Mouse (Mus musculus) lung, postnatal 4 days (tissue): Measurements from ENCODE around the gene Pdlim1.
"Not testable (repeated sequence)": the region's sequence is repeated elsewhere in the genome, so short reads cannot be mapped to it uniquely, and the experiment has no call there.

Experiments
- DNase-seq, 2 experiments: peaks; one replicate each; pipeline ENCODE4 v3.0.0; 2021

Pdlim1 gene

GRCm38 (mm10) chr19:40238175-40238850 lies 33.3 kb downstream of the Pdlim1 start:
- no peak for DNase-seq

DNA sequence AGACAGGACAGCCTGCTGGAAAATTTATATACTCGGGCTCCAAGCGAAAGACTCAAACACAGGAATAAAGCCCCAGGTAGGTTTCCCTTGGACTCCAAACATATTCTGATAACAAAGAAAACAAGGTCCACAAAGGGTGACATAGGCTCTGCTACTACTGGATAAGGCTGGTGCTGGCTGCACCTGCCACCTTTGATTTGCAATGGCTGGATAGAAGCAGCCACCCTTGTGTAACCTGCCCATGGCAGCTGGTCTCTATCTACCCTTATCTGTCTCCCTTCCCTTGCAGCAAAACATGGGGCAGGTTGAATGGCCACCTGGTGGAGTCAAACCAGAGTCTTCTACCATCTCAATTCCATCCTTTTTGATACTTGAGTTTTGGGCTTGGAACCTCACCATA lies 39.1 kb downstream of the Pdlim1 start:
- DNase-seq, result no peak

- no peak for DNase-seq
These were observed 39.7 kb downstream of the Pdlim1 start for GRCm38 (mm10) chr19:40231825-40232541.

DNA sequence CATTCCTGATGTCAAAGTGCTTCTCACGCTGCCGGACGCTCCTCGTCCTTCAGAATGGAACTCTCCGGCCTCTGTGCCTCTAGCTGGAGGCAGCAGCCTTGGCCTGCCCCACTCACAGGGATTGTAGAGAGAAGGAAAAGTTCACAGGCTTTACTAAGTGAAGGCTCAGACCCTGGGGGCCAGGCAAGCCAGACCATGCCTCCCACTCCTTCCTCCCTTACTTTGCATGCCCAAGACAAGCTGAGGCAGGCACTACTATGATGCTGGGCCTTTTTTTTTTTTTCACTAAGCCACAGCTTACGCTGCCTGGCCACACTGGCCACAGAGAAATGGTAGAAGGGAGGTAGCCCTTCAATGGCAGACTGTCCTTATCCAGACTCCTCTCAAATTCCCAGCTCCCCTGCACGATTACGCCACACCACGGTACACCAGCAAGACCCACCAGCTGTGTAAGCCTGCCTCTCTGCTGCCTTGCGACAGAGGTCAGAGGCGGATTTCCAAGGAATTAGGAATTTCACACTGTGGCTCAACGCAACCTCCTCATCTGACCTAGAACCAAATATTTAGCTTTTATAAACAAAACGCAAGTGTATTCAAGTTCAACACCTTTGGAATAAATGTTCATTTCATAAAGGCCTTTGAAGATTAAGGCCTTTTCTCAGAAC lies 40.4 kb downstream of the Pdlim1 start:
- DNase-seq, result no peak

GRCm38 (mm10) chr19:40226516-40227151 lies 45.0 kb downstream of the Pdlim1 start:
- DNase-seq, result no peak

GRCm38 (mm10) chr19:40225761-40226110 lies 45.9 kb downstream of the Pdlim1 start:
- no peak for DNase-seq

GRCm38 (mm10) chr19:40225102-40225760 lies 46.4 kb downstream of the Pdlim1 start:
- peak; percentile 43 to 71 for DNase-seq

DNA sequence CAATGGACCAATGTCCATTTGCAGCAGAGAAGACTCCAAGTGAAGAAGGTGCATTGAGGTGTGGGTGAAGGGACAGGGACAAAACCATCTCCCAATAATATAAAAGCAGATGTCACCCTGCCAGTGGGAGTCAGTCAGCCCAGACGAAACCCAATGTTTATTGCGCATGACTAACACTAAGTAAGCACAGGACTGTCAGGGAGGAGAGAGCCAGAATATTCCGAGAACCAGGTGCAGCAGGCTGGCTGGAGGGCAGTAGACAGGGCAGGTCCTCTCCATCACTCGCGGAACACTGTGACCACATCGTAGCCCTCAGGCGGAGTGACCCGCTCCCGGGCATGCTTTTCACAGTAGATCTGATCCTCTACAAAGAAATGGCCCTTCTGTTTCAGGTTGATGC lies 49.3 kb downstream of the Pdlim1 start:
- not testable (repeated sequence) for DNase-seq

DNA sequence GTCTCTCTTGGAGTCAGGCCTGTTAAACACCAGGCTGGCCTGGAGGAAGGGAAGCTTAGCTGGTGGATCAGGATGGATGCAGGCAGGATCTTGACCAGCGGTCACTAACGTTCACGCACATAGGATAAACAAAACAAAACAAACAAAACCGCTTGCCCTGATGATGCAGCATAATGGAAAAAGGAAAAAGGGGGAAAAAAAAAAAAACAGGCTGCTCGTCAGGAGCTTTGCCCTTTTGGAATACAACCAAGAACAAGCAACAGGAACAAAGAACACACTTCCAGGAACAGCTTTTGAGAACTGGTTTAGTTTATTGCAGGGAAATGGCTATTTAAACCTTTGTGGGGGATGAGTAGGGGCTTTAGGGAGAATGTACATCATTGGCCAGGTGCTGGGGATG lies 50.8 kb downstream of the Pdlim1 start:
- DNase-seq, result no peak

GRCm38 (mm10) chr19:40202947-40203346 lies 68.7 kb downstream of the Pdlim1 start:
- not testable (repeated sequence) for DNase-seq

GRCm38 (mm10) chr19:40190596-40190995 lies 81.0 kb downstream of the Pdlim1 start:
- DNase-seq, result no peak

GRCm38 (mm10) chr19:40187160-40187559 lies 84.5 kb downstream of the Pdlim1 start, which contains the start of gene Cyp2c70:
Gene Cyp2c70, minus strand, starts transcription at chr19:40187333.
- DNase-seq, result no peak

- DNase-seq, result no peak
These were observed 88.0 kb downstream of the Pdlim1 start for GRCm38 (mm10) chr19:40183600-40183999.

DNA sequence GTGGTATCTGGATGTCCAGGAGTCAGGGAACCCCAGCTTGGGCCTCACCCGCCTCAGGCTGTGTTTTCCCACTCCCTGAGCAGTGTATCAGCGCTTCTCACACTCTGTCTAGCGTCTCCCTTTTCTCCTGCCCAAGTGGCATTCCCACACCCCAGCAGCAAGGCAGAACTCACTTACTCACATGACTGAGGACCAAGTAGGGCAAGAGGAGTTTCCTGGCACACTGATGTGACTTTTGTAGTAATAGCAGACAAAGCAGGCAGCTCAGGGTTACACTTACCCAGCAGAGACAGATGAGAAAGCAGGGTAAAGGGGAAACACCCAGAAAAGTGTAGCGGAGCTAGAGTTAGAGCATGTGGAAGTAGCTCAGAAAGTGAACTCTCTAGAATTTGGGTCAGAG lies 93.3 kb downstream of the Pdlim1 start:
- DNase-seq, result no peak
